Mouse (Mus musculus): Measurements from ENCODE around the gene Gc. TPM values are rescaled to one million over a fixed set of nuclear protein-coding genes. Genes with fewer than 3 reads are reported as not detected.

The Gc gene
- total RNA-seq, 2 experiments from 2014 or later: not detected

DNA sequence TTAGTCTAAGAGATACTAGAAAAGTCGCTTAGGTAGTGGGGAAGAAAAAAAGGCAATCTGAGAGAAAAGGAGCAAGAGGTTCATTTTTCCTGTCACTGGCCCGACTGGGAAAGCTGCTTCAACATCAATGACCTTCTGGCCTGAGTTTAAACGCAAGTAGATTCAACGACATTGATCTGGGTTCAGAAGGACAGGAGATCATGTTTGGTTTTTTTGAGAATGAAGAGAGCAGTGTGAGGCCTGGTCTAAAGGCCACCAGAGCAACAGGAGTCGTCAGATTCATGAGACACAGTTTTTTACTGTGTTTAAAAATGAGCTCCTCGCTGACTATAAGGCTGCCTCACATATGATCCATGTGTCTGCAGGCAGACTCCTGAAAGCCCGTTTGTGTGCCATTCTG lies 9.7 kb downstream of the Gc start:
- intact Hi-C loops (cut with DNase I): no loop called here
- Histone ChIP-seq H3K4me3 (no peak overlapping the region), H3K27ac (no peak overlapping the region)
- TF ChIP-seq CTCF (IDR thresholded peaks at IDR 0.05): no peak
- DNase-seq (ENCODE audit: extremely low spot score in 1 of 2, low spot score in 2 of 2): no peak

DNA sequence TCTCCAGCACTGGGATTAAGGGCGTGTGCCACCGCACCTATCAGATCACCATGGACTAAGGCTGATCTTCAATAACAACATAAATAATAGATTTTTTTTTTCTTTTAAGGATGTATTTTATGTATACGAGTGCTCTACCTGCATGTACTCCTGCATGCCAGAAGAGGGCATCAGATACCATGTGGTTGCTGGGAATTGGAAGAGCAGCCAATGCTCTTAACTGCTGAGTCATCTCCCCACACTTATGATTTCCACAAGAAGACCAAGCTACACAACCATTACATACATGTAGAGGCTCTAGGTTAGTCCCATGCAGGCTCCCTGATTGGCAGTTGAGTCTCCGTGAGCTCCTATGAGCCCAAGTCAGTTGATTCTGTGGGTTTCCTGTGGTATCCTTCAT lies 13.3 kb downstream of the Gc start:
- intact Hi-C loops (cut with DNase I): loop anchor here (5.0 kb wide), 1 partner anchor 238 kb away; no protein-coding TSS in a partner anchor
- peak; percentile 49 for TF ChIP-seq CTCF (IDR thresholded peaks at IDR 0.05)
- DNase-seq (ENCODE audit: extremely low spot score in 1 of 2, low spot score in 2 of 2): peak in 1 of 2 experiments; percentile 8
- no peak overlapping the region for H3K27ac ChIP-seq
- no peak overlapping the region for H3K4me3 ChIP-seq

DNA sequence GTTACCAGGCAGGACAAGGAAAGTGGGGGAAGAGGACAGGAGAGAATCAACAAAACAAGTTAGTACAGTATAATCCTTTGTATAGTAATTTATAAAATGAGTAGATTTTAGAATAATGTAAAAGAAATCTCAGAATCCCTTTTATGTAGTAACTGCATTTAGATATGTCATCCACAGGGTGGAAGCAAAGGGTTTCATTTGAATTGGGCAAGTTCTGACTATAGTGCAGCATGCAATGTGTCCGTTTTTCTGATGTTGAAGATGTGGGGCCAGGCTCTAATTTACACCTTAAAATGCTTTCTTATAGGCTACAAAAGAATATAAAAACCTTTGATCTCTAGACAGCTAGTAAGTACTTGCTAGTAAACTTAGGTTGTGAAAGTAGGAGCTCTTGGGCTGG lies 46.2 kb downstream of the Gc start:
- intact Hi-C loops (cut with DNase I): loop anchor here (2.0 kb wide), 1 partner anchor 783 kb away; no protein-coding TSS in a partner anchor
- peak; percentile 42 for TF ChIP-seq CTCF (IDR thresholded peaks at IDR 0.05)
- Histone ChIP-seq H3K4me3 (no peak overlapping the region), H3K27ac (no peak overlapping the region)
- DNase-seq (ENCODE audit: extremely low spot score in 1 of 2, low spot score in 2 of 2): no peak

DNA sequence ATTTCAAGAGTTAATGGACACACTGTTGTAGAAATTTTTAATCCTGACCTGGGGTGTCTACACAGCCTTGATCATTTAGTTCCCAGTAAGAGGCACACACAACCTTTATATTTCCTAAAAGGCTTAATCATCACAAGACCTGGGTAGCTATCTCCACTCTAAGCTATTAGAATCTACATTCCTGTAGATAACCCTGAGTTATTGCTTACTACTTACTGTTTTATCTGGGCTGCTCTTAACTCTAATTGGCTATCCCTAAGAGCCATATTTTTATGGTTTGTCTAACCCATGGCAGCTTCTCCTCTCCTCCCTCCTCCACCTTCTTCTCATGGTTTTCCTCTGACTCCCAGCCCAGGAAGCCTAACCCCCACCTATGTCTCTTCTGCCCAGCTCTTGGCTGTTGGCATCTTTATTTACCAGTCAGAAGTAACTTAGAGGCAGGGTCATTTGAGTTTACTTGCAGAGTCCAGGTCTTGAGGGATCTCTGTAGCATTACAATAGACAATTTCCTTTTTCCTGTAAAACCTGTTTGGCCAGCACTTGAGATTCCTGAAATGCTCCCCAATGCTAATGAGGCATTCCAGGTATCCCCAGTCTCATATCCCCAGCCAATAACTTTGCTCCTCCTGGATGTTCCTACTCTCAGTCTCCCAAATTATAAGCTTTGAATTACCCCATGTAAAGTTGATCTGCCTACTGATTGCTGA lies 50.2 kb downstream of the Gc start:
- DNase-seq (ENCODE audit: extremely low spot score in 1 of 2, low spot score in 2 of 2): no peak
- no peak for TF ChIP-seq CTCF (IDR thresholded peaks at IDR 0.05)
- intact Hi-C loops (cut with DNase I): no loop called here
- H3K4me3 ChIP-seq: no peak overlapping the region
- no peak overlapping the region for H3K27ac ChIP-seq

DNA sequence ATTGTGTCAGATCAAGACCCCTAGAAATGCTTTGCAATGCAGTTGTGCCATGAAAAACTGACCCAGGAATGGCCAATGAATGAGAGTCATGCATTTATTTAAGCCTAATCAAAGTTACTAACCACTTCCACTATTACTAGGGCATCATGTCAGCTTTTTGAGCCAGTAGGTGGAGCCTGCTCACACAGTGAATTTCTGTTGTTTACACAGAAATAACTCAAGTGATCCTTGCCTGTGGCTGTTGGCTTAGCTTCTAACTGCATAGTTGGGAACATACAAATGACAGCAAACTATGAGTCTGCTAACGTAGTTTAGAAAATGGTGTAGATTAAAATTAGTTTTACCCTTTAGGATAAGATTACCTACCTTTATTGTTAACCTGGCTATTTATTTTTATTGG lies 52.6 kb downstream of the Gc start:
- DNase-seq (ENCODE audit: extremely low spot score in 1 of 2, low spot score in 2 of 2): no peak
- no peak overlapping the region for H3K27ac ChIP-seq
- no peak overlapping the region for H3K4me3 ChIP-seq
- intact Hi-C loops (cut with DNase I): no loop called here
- TF ChIP-seq CTCF (IDR thresholded peaks at IDR 0.05): no peak

DNA sequence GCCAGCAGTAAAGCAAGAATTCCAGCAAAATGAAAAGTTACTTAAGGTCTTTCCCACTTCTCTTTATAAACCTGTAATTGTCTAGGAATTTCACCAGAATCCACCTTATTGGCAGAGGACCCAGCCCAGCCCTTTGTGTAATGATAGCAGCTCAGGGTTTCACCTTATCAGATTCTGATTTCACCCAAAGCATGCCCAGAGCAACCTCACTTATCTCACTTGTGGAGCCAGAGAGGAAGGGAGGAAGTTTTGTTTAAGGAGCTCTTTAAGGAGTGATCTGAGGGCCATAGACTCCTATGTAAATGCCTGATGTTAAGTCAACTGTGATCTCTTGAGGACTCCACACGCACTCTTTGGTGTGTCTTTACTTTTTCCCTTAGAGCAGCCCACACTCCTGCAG lies 67.3 kb downstream of the Gc start:
- DNase-seq (ENCODE audit: extremely low spot score in 1 of 2, low spot score in 2 of 2): no peak
- intact Hi-C loops (cut with DNase I): no loop called here
- Histone ChIP-seq H3K4me3 (no peak overlapping the region), H3K27ac (no peak overlapping the region)
- no peak for TF ChIP-seq CTCF (IDR thresholded peaks at IDR 0.05)

DNA sequence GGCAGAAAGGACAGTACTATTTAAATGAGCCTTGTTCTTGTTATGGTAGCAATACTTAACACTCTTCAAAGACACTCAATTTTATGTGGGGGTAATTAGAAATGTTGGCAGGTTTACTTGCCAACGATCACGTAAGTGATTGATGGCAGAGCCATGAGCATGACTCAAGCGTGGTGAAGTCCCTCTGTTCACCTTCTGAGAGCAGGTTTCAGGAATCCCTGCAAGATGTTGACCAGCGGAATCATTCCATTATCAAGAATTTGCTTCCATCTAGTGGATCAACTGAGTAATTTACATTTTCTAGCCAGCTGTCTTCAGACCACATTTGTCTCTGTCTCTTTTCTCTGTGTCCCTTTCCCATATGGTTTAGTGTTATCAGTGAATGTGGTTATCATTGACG lies 73.5 kb downstream of the Gc start:
- no peak for DNase-seq (ENCODE audit: extremely low spot score in 1 of 2, low spot score in 2 of 2)
- intact Hi-C loops (cut with DNase I): loop anchor here (1.0 to 5.0 kb wide), 5 partner anchors 455 to 697 kb away; no protein-coding TSS in a partner anchor
- Histone ChIP-seq H3K27ac (no peak overlapping the region), H3K4me3 (no peak overlapping the region)
- peak; percentile 79 for TF ChIP-seq CTCF (IDR thresholded peaks at IDR 0.05)

DNA sequence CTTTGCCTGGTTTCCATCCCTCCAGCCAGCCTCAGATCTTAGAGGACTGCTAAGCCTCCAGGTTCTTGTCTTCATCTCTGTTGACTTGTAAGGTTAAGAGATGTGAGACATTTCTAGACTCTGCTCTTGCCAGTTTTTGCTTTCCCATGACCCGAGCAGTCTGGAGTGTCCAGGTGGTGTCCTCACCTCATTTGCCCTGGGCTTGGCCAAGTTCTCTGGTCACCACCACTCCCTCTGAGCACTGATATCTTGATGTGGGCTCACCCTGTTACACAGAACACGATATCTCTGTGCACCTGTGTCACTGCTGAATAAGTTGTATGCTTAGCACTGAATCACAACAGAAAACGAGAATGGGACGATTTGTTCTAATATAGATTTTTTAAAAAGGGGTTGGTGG lies 76.4 kb downstream of the Gc start:
- no peak for DNase-seq (ENCODE audit: extremely low spot score in 1 of 2, low spot score in 2 of 2)
- H3K4me3 ChIP-seq: no peak overlapping the region
- TF ChIP-seq CTCF (IDR thresholded peaks at IDR 0.05): no peak
- intact Hi-C loops (cut with DNase I): loop anchor here (5.0 kb wide), 2 partner anchors 519 to 694 kb away; no protein-coding TSS in a partner anchor
- no peak overlapping the region for H3K27ac ChIP-seq

DNA sequence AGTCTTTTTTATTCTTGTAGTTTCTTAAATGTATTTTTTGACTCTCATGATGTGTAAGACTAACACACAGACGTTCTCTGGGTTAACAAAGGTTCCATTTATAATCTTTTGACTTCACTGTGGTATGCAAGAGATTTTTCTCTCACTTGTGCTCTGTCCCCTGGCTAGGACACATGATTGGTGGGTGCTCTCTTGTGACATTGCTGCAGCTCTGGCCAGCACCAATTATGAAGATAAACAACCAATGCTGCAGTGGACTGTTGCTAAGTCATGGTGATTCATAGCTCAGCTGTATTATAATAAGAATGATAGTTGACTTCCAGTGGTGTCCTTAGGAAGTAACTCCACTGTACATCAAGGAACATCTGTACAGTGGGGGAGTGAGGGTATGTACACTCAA lies 87.6 kb downstream of the Gc start:
- no peak for DNase-seq (ENCODE audit: extremely low spot score in 1 of 2, low spot score in 2 of 2)
- intact Hi-C loops (cut with DNase I): no loop called here
- no peak for TF ChIP-seq CTCF (IDR thresholded peaks at IDR 0.05)
- Histone ChIP-seq H3K27ac (no peak overlapping the region), H3K4me3 (no peak overlapping the region)

DNA sequence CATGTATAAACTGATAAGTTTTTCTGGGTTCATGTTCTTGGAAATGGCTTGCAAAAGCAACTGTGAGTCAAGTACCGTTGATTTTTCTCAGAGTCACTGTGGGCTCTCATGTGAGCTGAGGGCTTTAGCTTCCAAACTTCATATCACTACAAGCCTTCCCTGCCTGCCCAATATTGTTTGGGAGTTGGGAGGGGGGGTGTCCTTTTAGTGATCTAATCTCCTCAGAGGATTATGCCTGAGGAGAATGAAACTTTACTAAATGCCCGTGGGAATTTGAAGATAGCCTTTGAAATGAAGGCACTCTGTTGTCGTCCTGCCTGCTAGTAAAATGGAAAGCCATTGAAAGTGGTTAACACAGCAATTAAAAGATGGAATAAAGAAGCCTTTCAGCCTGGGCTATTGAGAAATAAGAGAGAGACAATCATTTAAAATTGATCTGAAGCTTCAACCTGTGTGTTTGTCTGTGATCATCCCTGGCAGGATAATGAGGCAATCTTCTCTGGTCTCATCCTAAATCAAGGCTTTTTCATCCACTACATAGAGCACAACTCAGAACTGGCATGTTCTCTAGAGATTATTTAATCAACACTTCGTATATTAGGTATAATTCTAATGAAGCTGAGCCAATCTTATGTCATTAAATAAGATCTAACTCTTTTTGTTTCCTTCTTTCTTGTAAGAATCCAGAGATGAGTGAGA lies 89.5 kb downstream of the Gc start:
- DNase-seq (ENCODE audit: extremely low spot score in 1 of 2, low spot score in 2 of 2): no peak
- H3K4me3 ChIP-seq: no peak overlapping the region
- no peak for TF ChIP-seq CTCF (IDR thresholded peaks at IDR 0.05)
- intact Hi-C loops (cut with DNase I): no loop called here
- no peak overlapping the region for H3K27ac ChIP-seq

Other genes starting within 250 kb of the Gc start
- under 1 TPM in 1 of 2 experiments, not detected in 1; 0.56 TPM for gene Npffr2, start 69.5 kb upstream of the Gc start, total RNA-seq (2021)

Data from left cerebral cortex, adult 2 months (tissue).